Mouse (Mus musculus) ES-Bruce4 (cell line): ENCODE measurements around the gene Henmt1.

Experiments
- CTCF ChIP-seq: IDR thresholded peaks from one replicate; pipeline ENCODE4 v1.8.1; 2011; ENCODE audit warnings: low read depth, low read length
- EP300 ChIP-seq: IDR thresholded peaks from 2 replicates; pipeline ENCODE4 v1.6.1; 2011; ENCODE audit warnings: low read depth, low read length; ENCODE audit not compliant: insufficient read depth
- POLR2A ChIP-seq: IDR thresholded peaks from one replicate; pipeline ENCODE4 v1.8.1; 2011; ENCODE audit warnings: low read length; ENCODE audit not compliant: insufficient read depth

DNA sequence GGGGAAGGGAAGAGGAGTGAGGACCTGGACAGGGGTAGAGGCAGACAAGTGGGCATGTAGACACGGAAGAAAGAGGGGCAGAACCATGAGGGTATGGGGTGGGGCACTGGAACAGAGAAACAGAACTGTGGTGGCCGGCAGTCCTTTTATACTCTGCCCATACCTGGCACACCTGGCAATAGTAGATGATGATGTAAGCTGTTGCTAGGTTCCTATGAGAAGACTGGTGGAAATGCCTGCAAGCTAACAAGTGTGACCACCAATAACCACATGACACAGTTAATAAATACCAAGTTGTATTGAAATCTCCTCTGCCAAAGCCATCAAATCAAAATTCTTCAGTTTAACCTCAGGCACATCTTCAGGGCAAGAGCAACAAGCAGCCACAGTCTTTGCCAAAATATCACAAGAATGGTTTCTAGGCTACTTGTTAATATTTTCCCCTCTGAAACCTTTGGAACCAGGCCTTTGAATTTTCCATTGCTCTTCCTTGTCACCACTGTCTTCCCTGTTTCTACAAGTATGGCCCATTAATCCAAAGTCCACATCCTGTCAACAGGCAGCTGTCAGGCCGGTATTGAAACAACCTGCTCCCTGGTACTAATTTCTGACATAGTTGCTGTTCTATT lies 19.1 kb upstream of the Henmt1 start:
- TF ChIP-seq POLR2A (no peak), CTCF (no peak), EP300 (no peak)
